Mouse (Mus musculus): ENCODE measurements around the gene Ccdc188. TPM values are rescaled to one million over a fixed set of nuclear protein-coding genes. Genes with fewer than 3 reads are reported as not detected.

The Ccdc188 gene
- polyA plus RNA-seq, 1 experiment: 0.12 TPM

DNA sequence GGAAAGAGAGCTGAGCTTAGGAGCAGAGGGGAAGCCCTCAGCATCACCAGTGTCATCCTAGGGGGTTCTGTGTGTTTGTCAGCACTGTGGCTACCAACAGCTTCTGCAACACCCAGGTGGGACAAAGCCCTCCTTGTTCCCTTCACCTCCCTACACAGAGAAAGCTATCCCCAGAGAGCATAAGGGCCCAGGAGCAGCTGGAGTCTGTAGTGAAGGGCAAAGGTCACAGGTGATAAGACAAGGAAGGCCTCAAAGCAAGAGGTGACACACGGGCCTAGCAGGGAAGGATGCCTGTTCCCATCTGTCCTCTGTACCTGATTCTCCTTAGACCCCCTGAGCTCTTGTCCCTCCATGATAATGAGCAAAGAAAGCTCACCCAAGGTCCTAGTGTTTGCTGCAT is 16.1 kb upstream of the Ccdc188 start:
- no peak for DNase-seq (ENCODE audit: low read depth)

DNA sequence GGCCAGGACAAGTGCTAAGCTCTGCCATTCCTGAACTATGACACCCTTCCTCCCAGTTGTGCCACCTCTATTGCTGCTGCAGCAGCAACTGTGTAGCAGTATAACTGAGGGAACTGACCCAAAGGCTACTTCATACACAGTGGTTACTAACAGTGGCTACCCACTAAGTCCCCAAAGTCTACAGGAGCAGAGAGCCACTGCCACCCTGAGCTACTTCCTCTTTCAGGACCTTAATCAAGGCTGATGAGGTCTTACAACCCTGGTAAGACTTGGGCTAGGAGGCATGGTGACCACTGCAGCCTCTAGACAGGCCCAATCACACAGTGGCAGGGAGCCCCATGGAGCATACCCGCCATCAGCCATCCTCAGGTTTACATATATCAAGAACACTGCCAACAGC is 15.6 kb upstream of the Ccdc188 start:
- no peak for DNase-seq (ENCODE audit: low read depth)

DNA sequence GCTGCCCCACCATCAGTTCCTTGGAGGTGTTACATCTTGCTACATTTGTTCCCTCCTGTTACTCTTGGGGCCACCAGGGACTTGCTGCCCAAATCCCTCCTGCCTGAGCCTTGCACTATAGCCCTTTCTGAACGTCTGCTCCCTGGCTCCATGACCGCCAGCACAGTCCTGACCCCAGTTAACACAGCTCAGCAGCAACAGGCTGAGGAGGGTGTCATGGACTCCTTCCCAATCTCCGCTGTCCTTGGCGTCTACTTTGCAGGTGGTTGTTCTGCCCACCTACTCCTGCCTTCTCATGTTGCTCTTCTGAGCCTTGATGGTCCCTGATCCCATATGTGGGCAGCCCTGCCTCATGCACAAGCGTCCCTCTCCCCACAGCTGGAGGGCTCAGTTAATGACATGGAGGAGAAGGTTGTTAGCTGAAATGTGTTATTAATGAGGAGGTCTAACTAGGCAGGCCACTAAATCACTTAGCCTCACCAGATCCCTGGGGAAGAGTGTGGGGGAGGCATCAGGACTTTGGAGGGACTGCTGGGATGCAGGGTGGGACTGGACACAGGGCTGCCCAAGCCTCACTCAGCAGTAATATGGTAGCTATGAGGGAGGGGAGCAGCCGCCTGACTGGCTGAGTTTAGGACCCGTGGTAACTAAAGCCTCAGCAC is 14.1 kb upstream of the Ccdc188 start:
- DNase-seq (ENCODE audit: low read depth): no peak

DNA sequence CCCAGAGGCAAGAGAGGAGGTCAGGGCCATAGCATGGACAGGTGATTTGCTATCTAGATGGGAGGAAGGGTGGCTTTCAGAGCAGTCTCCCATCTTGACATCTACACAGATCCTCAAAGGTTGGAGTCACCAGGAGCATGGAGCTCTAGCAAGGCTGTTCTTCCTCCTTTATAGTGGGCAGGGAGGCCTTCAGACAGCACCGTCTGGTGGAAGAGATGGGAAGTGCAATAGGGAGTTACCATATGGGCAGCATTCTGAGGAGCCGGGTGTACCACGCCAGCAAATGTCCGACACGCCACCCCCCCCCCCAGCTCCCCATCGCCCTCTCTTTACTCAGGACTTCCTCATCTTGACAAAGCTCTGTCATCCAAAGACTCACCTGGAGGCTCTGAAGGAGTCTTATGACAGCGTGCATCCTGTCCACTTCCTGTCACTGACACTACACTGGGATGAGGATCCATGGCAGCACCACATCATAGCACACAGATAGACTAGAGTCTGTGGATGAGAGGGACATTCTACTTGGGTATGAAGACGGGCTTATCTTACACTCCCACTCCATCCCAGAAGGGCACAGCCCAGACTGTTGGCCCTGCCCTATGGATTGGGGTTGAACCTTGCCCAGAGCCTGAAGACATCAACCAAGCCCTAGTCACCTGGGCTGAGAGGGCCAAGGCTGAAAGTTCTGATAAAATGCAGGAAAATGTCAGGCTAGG is 6.8 kb upstream of the Ccdc188 start:
- DNase-seq (ENCODE audit: low read depth): no peak

DNA sequence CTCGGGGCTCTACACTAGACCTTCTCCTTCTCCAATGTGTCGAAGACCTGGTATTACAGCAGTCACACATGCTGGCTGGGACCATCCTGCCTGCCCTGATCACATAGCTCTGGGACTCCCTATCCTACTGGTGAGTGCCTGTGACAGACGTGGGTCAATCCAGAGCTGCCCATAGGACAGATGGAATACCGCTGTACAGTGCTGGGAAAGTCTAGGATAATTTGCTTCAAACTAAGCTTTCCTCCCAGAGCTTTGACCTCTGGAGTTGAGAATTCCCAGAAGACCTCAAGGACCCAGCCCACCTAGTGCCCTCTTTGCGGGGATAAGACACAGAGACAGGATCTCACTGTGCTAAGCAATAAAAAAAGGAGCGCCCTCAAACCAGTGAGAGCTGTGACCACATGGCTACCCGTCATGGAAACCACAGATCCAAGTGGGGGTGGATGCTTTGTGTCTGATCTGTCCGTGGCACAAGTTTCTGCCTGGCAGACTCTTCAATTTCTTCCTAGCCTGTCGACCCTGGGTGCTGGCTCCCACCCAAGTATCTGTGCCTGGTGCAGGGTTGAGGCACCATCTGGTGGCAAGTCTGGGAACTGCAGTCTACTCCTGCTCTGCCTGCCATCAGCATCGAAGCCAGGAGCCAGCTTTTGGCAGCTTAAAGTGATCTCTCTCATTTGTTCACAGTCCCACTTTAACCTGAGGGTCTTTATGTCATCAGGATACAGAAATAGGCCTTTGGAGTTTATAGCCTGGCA is 6.1 kb upstream of the Ccdc188 start:
- DNase-seq (ENCODE audit: low read depth): no peak

DNA sequence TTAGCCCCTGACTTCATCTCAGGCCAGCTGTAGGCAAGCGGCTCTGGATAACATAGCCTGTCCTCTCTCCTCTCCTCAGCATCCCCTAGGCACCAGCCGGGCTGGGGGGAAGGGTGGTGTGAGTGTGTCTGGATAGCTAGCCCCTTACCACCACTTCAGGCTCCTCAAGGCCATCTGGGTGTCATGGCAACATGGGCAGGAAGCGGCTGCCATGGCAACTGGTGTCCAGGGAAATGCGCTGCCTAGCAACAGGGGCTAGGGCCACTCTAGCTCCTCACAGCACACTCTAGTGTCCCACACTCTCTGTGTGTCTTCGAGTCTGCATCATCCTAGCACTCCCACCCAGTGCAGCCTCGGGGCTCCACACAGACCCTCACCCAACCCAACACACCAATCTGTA is 4.0 kb upstream of the Ccdc188 start:
- DNase-seq (ENCODE audit: low read depth): no peak

DNA sequence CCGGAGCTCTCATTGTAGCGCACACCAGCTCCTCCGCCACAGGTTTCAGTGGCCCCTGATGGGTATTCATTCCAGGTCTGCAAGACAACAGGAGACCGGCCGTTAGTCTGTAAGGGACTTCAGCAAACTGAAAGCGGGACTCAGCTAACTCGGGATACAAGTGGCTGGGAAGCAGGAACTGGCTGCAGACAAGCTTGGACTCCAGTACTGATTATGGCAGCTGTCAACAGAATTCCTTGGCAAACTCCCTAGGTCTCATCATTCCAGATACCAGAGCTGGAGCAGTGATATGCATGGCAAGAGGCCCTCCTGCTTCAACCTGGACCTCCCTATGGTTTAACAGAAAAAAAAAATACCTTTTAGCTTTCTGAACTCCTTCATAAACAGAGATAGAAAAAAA is 2.8 kb upstream of the Ccdc188 start:
- no peak for DNase-seq (ENCODE audit: low read depth)

DNA sequence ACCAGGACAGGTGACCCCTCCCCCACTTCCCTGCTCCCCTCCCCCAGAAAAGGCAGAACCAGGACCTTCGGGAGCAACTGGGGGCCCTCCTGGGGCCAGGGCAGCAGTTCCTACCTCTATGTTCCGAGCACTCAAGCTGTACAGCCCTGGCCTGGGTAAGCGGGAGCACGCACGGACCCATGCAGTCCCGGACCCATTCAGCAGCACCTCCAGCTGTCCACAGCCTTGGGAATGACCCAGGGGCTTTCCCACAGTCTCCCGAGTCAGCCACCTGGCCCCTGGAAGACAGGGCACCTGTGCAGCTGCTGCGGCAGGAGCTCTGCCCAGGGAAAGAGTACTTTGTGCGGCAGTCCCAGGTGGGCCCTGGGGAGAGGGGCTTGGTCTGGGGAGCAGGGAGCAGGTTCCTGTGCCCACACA is 909 bp downstream of the Ccdc188 start:
- DNase-seq (ENCODE audit: low read depth): no peak

DNA sequence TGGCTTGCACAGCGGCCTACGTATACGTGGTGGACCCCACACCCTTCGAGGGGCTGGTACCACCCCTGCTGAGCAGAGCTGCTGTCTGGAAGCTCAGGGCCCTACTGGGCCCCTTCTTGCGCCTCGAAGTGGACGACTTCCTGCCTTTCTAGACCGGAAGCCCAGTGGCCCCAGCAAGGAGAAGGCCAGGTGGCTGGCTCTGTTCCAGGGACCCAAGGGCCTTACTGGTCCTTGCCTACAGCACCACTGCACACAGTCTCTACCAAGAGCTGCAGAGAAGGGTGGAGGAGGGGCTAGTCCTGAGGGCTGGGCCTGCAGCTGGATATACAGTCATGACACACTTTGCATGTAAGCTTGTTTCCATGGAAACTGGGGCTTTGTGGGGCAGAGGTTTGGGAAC is 2.3 kb downstream of the Ccdc188 start:
- DNase-seq (ENCODE audit: low read depth): no peak

DNA sequence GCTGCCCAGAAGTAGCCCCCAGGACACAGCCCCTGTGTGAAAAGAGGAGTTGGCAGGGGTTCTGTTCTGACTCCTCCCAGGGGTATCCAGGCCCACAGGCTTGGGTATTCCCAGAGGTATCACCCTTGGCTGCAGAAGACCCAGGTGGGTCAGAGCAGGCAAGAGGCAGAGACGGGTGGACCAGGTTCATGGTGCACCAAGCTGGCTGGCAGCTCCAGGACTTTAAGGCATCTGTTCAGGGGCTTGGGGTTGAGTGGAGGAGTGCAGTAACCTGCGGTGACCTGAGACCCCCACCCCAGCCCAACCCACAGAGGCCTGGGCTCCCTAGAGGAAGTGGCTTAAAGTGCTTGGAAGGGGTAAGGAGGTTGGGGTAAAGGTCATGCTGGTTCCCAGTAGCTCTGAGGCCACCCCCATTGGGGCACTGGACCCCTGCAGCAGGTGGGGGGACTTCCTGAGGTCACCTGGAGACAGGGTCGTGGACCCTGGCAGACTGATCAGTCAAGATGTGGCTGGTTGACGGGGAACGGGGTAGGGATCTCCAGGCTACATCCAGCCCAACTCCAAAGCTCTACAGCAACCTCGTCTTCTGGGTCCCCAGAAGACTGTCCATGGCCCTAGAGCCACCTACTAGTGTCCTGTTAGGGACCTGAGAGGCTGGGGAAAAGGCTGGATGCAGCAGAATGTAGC is 3.3 kb downstream of the Ccdc188 start:
- DNase-seq (ENCODE audit: low read depth): no peak

DNA sequence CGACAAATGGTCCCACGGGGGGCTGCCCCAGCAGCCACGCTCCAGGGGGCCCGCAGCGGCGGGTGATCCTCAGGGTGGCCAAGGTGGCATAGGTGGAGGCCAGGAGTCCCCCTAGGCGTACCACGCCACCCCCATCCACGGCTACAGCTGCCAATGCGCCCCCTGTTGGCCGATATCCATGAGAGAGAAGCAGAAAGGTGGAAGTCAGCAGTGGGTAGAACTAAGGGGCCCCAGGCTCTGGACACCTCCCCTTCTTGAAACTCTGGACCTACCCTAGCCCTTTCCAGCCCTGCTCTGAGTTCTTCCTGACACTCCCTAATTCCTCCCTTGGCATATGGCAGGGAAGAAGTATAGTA is 3.8 kb downstream of the Ccdc188 start:
- DNase-seq (ENCODE audit: low read depth): no peak

DNA sequence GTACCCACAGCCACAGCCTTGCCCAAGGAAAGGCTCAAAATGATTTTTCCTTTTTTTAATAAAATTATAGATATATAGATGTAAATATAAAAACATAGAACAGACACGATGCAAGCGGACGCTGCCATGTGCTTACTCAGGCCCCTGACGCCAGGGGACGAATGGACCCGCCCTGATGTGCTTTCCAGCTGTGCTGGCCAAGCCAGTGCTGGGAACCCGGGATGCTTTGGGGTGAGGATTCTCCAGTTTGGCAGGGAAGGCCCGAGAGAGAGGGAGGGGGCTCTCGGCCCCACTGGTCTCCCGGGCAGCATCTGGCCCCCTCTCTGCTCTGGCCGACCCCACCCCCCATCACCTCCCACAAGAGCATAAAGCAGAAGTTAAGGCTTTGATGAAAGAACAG is 4.5 kb downstream of the Ccdc188 start:
- DNase-seq (ENCODE audit: low read depth): no peak

DNA sequence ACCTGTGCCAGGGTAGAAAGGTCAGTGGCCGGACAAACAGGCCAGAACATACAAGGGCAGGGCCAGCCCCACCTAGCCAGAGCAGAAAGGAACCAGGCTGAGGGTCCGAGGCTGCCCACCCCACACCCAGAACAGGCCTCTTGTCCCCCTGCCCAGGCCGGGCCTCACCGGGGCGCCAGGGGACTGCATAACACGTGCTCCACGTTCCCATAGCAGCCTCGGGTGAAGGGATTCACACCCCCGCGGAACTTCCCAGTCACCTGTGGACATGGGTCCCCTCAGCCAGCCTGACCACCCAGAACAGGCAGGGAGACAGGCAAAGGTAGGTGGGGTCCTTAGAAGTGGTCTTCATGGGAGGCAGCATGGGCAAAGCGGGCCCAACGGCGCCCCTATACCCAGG is 9.5 kb downstream of the Ccdc188 start:
- DNase-seq (ENCODE audit: low read depth): no peak

DNA sequence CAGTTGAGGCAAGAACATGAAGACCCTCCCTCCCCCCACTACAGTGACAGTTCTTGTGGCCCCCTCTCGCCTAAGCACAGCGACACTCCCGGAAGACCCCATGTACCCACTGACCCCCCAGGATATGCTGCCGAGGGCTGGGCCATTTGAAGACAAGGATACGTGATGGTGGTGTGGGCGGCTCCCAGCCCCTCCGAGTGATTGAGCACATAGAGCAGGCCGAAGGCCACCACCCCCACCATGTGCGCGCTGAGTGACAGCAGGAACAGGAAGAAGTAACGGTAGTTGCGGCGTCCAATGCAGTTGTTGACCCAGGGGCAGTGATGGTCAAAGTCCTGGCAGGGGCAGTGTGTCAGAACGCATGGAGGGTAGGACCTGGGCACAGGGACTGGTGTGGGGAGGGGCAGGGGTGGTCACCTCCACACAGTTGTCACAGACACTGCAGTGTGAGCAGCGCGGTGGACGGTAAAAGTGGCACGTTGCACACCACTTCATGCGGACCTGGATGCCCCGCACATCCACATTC is 10.3 kb downstream of the Ccdc188 start:
- DNase-seq (ENCODE audit: low read depth): no peak

DNA sequence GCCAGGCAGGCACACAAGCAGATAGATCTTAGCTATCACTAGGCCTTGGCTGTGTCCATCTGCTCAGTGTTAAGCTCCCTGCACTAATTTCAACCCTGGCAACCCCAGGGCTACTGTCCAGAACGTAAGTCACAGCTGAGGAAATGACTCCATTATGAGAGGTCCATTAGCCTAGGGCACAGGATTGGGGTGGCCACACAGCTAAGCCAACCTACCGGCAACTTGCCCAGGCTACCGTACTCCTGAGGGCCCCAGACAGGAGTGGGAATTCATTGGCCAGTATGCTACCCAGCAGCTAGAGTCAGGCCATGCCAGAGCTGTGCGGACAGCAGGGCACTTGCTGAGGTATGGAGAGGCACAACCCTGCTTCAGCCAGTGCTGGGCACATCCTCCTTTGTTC is 11.2 kb downstream of the Ccdc188 start:
- no peak for DNase-seq (ENCODE audit: low read depth)

DNA sequence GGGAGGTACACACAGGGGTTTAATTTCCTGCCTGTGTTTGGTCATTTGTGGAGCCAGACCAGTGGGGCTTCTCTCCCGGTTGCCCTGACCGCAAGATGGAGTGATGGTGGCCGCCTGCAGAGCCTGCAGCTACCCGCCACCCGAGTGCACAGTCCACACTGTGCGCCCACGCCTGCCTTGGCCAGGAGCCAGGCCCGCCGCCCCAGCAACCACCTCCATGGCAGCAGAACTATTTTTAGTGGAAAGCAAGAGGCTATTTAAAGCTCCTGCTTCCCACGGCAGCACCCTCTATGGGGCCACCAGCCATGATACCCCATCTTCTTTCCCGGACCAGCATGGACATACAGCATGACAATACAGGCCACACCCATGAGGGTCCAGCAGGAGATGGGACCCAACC is 11.9 kb downstream of the Ccdc188 start:
- DNase-seq (ENCODE audit: low read depth): no peak

DNA sequence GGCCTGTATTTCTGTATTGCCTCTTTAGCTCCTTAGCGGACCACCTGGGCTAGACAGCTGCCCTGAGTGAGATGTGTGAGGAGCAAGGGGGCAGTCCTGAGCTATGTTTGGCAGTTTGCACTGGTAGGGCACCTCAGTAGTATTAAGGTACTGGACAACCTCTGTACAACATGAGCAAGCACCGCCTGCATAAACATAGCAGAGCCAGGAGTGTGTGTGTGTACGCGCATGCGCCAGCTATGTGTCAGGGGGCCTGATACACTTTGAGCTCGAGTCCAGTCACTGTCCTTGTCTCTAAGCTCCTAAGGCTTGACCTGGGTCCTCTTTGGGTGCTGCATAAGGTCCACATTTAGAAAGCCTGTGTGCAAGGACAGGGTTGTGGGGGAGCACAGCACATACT is 12.9 kb downstream of the Ccdc188 start:
- DNase-seq (ENCODE audit: low read depth): no peak

DNA sequence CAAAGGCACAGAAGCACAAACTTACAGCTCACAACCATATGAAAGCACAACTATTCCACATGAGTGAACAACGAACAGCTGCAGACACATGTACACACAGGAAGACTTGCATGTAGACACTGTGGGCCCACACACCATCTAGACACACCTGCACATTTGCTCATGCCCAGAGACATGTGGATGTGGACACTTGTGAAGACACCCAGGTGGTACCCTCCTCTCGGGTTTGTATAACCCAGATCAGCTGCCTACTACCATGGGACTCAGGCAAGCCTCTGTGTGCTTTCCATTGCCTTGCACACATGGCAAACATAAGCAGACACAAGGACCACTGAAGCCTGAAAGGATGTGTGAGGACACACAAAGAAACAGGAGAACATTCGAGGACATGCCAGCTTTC is 13.4 kb downstream of the Ccdc188 start:
- DNase-seq (ENCODE audit: low read depth): no peak

DNA sequence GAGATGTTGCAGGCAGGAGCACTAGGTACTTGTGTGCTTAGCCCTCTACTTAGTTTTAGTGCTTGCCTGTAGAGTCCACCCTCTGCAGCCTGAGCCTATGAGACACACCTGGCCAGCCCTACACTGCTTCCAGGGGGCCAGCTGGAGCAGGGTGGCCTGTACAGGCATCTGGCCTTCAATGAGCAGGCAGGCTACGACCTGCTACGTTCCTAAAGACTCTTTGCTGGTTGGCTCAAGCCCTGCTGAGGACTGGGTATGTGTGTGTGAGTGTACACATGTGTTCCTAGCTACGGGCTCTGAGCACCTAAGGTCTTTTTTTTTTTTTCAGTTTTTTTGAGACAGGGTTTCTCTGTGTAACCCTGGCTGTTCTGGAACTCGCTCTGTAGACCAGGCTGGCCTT is 13.8 kb downstream of the Ccdc188 start:
- DNase-seq (ENCODE audit: low read depth): no peak

DNA sequence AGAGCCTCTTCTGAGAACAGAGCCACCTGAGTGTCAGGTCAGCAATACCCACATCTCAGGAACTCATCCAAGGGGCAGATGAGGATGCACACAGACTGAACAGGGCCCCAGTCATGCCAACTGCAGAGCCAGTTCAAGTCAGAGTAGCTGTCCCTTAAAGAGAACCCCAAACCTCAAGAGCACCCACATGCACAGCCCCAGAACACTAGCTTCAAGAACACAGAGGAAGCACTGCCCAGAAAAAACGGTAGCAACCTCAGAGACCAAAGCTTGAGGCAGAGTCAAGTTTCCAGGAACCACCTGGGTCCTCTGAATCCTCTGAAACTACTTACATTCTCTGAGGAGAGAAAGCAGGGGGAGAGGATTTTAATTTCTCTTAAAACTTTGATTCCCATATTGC is 15.8 kb downstream of the Ccdc188 start:
- DNase-seq (ENCODE audit: low read depth): no peak

DNA sequence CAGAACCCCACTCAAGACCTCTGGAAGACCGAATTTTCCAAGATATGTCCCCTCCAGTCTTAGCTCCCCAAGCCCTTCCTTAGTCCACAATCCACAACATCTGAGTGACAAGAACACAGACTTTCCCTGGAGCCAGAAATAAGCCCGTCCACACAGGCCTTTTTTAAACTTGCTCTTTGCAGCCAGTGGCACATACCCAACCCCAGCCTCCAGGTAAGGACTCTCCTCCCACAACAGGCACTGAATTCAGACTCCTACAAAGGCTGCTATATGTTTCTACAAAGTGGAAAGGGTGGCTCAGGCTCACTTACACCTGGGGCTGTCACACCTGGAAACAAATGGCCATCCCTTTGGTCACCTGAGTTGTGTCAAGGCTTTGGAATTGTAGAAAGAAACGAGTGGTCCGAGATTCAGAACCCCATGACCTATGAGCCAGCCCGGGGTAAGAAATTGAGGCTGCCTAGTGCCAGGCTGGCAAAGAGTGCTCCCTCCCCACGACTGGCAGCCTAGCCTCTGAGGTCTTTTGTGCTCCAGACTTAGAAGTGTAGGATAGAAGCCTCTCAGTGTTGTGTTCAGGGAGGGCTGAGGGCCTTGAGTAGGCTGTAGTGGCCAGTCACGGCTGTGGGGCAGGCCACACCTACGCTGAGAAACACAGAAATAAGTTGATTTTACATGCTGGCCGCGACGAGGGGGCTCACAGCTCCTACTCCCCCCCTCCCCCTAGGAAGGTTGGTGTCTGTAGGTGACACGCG is 16.4 kb downstream of the Ccdc188 start:
- DNase-seq (ENCODE audit: low read depth): no peak

Measured in gonadal fat pad, adult 2 months (tissue).